Mouse (Mus musculus): ENCODE measurements around the gene Ccdc32.

Ccdc32 gene

GRCm38 (mm10) chr2:119028941-119029551 lies at the start of gene Ccdc32:
Gene Ccdc32, minus strand, starts transcription at chr2:119029393.
- peak; percentile 81 for DNase-seq (ENCODE audit: extremely low read depth, insufficient read length, low spot score)

- DNase-seq (ENCODE audit: extremely low read depth, insufficient read length, low spot score), result no peak
These were observed 43.2 kb upstream of the Ccdc32 start for GRCm38 (mm10) chr2:119072397-119072796.

- DNase-seq (ENCODE audit: extremely low read depth, insufficient read length, low spot score), result no peak
These were observed 30.9 kb upstream of the Ccdc32 start for GRCm38 (mm10) chr2:119060139-119060538.

GRCm38 (mm10) chr2:119050132-119050650 lies 21.0 kb upstream of the Ccdc32 start:
- DNase-seq (ENCODE audit: extremely low read depth, insufficient read length, low spot score), result no peak

GRCm38 (mm10) chr2:119047849-119048248 lies 18.7 kb upstream of the Ccdc32 start:
- peak; percentile 18 for DNase-seq (ENCODE audit: extremely low read depth, insufficient read length, low spot score)

- DNase-seq (ENCODE audit: extremely low read depth, insufficient read length, low spot score), result peak; percentile 93
These were observed 17.7 kb upstream of the Ccdc32 start, which contains the start of gene Knl1 for GRCm38 (mm10) chr2:119046649-119047611. Gene Knl1, plus strand, starts transcription at chr2:119047119.

- DNase-seq (ENCODE audit: extremely low read depth, insufficient read length, low spot score), result no peak
These were observed 16.0 kb upstream of the Ccdc32 start for GRCm38 (mm10) chr2:119045163-119045562.

GRCm38 (mm10) chr2:119040882-119041281 lies 11.7 kb upstream of the Ccdc32 start:
- no peak for DNase-seq (ENCODE audit: extremely low read depth, insufficient read length, low spot score)

GRCm38 (mm10) chr2:119035397-119035745 lies 6.2 kb upstream of the Ccdc32 start:
- no peak for DNase-seq (ENCODE audit: extremely low read depth, insufficient read length, low spot score)

GRCm38 (mm10) chr2:119034656-119035396 lies 5.6 kb upstream of the Ccdc32 start, which contains the start of gene Rpusd2:
Gene Rpusd2, plus strand, starts transcription at chr2:119034790.
- DNase-seq (ENCODE audit: extremely low read depth, insufficient read length, low spot score), result peak; percentile 88

GRCm38 (mm10) chr2:119032191-119032590 lies 3.0 kb upstream of the Ccdc32 start:
- DNase-seq (ENCODE audit: extremely low read depth, insufficient read length, low spot score), result no peak

GRCm38 (mm10) chr2:119026951-119027350 lies 2.2 kb downstream of the Ccdc32 start:
- DNase-seq (ENCODE audit: extremely low read depth, insufficient read length, low spot score), result no peak

- DNase-seq (ENCODE audit: extremely low read depth, insufficient read length, low spot score), result no peak
These were observed 4.0 kb downstream of the Ccdc32 start for GRCm38 (mm10) chr2:119025239-119025616.

GRCm38 (mm10) chr2:119024536-119025238 lies 4.5 kb downstream of the Ccdc32 start:
- no peak for DNase-seq (ENCODE audit: extremely low read depth, insufficient read length, low spot score)

GRCm38 (mm10) chr2:119023154-119023660 lies 6.0 kb downstream of the Ccdc32 start:
- DNase-seq (ENCODE audit: extremely low read depth, insufficient read length, low spot score), result no peak

- no peak for DNase-seq (ENCODE audit: extremely low read depth, insufficient read length, low spot score)
These were observed 9.7 kb downstream of the Ccdc32 start for GRCm38 (mm10) chr2:119019538-119019937.

GRCm38 (mm10) chr2:119019131-119019530 lies 10.1 kb downstream of the Ccdc32 start:
- no peak for DNase-seq (ENCODE audit: extremely low read depth, insufficient read length, low spot score)

- DNase-seq (ENCODE audit: extremely low read depth, insufficient read length, low spot score), result no peak
These were observed 10.6 kb downstream of the Ccdc32 start for GRCm38 (mm10) chr2:119018391-119019122.

GRCm38 (mm10) chr2:119017647-119018046 lies 11.5 kb downstream of the Ccdc32 start:
- no peak for DNase-seq (ENCODE audit: extremely low read depth, insufficient read length, low spot score)

All from 3134 (cell line).